Mouse (Mus musculus) liver, embryonic 14.5 days (tissue): ENCODE results near the gene Lrrc4.

Experiments
- CTCF ChIP-seq: IDR thresholded peaks from 2 replicates; pipeline ENCODE4 v1.5.1; 2016; ENCODE audit warnings: antibody characterized with exemption, low read depth, control low read depth
- EP300 ChIP-seq: IDR thresholded peaks from 2 replicates; pipeline ENCODE4 v1.6.1; 2016; ENCODE audit warnings: antibody characterized with exemption, low read depth

- TF ChIP-seq EP300 (no peak), CTCF (no peak)
Observed at GRCm38 (mm10) chr6:28618299-28618698, 213.2 kb downstream of the Lrrc4 start.
